In the genomic region with DNA sequence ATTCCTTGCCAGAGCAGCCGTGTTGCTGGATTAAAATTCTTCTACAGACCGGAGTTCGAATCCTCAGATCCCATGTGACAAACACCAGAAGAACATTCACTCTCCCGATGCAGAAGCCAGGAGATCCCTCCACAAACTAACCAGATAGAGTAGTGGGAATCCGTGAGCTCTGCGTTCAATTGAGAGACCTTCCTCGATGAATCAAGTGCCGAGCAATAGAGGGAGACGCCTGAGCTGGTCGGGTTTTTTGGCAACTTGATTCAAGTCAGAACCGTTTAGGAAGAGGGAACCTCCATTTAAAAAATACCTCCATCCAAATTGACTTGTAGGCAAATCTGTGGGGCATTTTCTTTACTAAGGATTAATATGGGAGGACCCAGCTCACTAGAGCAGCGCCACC, we compare ENCODE assay signal across 23 mouse cellular contexts.
"Had no signal": no experiment of that assay in that cellular context is flagged by ENCODE, and none has a peak within 500 bp of the region (broad histone marks: within the 10 kb centered on the region; RNA-seq: fewer than 3 reads in every experiment).

No protein-coding gene starts in this region.

- ATAC-seq: liver, postnatal 0 days; lung, postnatal 0 days; midbrain, embryonic 13.5 days; midbrain, embryonic 15.5 days had no signal

- H3K27me3 ChIP-seq: liver, embryonic 15.5 days; lung, embryonic 15.5 days; midbrain, embryonic 13.5 days; midbrain, embryonic 15.5 days; neural tube, embryonic 13.5 days; neural tube, embryonic 15.5 days had no signal

- H3K4me3 ChIP-seq: liver, embryonic 15.5 days; lung, embryonic 15.5 days; megakaryocyte, embryonic 14.5 days; midbrain, embryonic 13.5 days; midbrain, embryonic 15.5 days; myocyte; neural tube, embryonic 13.5 days; neural tube, embryonic 15.5 days had no signal

- H3K36me3 ChIP-seq: liver, embryonic 15.5 days; lung, embryonic 15.5 days; midbrain, embryonic 13.5 days; midbrain, embryonic 15.5 days; neural tube, embryonic 13.5 days; neural tube, embryonic 15.5 days had no signal

- H3K9me3 ChIP-seq: liver, embryonic 15.5 days; lung, embryonic 15.5 days; midbrain, embryonic 15.5 days had no signal

- DNase-seq: liver, postnatal 0 days; lung, adult 2 months; lung, postnatal 14 days; lung, postnatal 36 days; retina, postnatal 1 day; right cerebral cortex, adult 18-20 months; right cerebral cortex, postnatal 25 days; right cerebral cortex, postnatal 4 days; spleen, adult 18-20 months; thymus, adult 18-20 months; thymus, postnatal 25 days; thymus, postnatal 4 days had no signal

- H3K9ac ChIP-seq: liver, embryonic 15.5 days; liver, postnatal 0 days; lung, embryonic 15.5 days; midbrain, embryonic 13.5 days; midbrain, embryonic 15.5 days; neural tube, embryonic 13.5 days; neural tube, embryonic 15.5 days had no signal

- H3K27ac ChIP-seq: liver, embryonic 15.5 days; lung, embryonic 15.5 days; macrophage; midbrain, embryonic 13.5 days; midbrain, embryonic 15.5 days; neural tube, embryonic 13.5 days; neural tube, embryonic 15.5 days had no signal

- H3K4me1 ChIP-seq: liver, embryonic 15.5 days; lung, embryonic 15.5 days; midbrain, embryonic 13.5 days; midbrain, embryonic 15.5 days; neural tube, embryonic 13.5 days; neural tube, embryonic 15.5 days had no signal

- H3K4me2 ChIP-seq: liver, embryonic 15.5 days; lung, embryonic 15.5 days; midbrain, embryonic 11.5 days; midbrain, embryonic 13.5 days; midbrain, embryonic 15.5 days; neural tube, embryonic 13.5 days; neural tube, embryonic 15.5 days had no signal
